9 mouse cellular contexts compared by ENCODE assay signal in the genomic region with DNA sequence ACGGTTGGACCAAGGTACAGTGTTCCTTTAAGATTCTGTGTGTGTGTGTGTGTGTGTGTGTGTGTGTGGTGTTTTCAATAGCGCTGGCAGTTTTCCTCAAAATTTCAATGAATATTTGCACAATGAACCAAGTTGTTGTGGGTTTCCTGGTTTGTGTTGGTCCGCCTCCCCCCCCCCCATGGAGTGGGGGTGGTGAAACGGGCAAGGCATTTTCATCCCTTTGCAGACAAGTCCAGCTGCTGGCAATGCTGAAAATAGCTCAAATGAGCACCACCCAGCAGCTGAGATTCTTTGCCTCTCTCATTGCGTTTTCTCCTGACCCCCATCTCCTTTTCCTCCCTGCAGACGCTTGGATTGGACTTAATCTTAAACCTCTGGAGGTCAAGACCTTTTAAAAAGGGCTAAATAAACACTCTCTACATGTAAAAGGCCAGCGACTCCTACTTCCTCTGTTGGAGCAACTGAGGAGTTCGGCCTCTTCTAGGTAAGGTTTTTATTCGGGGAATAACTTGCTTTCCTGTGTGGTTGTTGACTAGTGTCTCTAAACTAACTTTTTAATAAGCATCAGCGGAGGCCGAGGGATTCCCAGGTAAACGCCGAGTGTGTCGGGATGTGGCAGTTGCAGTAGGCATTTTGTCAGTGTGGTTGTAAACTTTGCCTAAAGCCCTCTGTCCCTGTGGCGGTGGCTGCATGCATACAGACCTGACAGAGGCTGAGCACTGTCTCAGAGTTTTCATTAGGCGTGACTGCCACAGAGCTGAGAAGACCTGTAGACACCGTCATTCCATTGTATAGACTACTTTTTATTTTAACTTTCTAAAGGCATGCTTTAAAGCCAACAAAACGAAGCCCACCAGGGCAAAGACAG.
A peak's percentile ranks its signal among the peaks of the same experiment; 100 is the strongest.
DNase-seq lines count a peak whose midpoint lies in the region; ATAC-seq and TF ChIP-seq lines count a peak whose summit lies in the region.
"Had no signal": no experiment of that assay in that cellular context is flagged by ENCODE, and none has a peak within 500 bp of the region (broad histone marks: within the 10 kb centered on the region; RNA-seq: fewer than 3 reads in every experiment).

No protein-coding gene starts in this region.

- no peaks in the 10 kb centered on the region for H3K27me3 ChIP-seq in hindbrain, embryonic 10.5 days (ENCODE audit: insufficient read depth, poor library complexity, severe bottlenecking)
- no peaks in the 10 kb centered on the region for H3K27me3 ChIP-seq in hindbrain, embryonic 16.5 days (replicated peaks; ENCODE audit: control insufficient read depth, insufficient read depth, low read length)
- H3K27me3 ChIP-seq in embryonic facial prominence, embryonic 12.5 days: no peaks in the 10 kb centered on the region
- H3K27me3 ChIP-seq in intestine, postnatal 0 days (replicated peaks; ENCODE audit: control insufficient read depth, insufficient read depth, low read length): no peaks in the 10 kb centered on the region
- H3K27me3 ChIP-seq in midbrain, embryonic 13.5 days: no peaks in the 10 kb centered on the region
- H3K27me3 ChIP-seq in forebrain, embryonic 13.5 days: no peaks in the 10 kb centered on the region
- H3K27me3 ChIP-seq: neural tube, embryonic 12.5 days had no signal

- TF ChIP-seq CTCF in intestine, postnatal 0 days (IDR thresholded peaks at IDR 0.05; ENCODE audit: low read depth): no peak

- peak overlapping the region; percentile 26; the same call in 1 of the 2 replicates for H3K27ac ChIP-seq in hindbrain, embryonic 10.5 days
- no peak overlapping the region for H3K27ac ChIP-seq in hindbrain, embryonic 16.5 days (ENCODE audit: low read depth, low read length)
- peak overlapping the region; percentile 50; the same call in 1 of the 2 replicates for H3K27ac ChIP-seq in embryonic facial prominence, embryonic 12.5 days
- peak overlapping the region; percentile 8; the same call in 1 of the 2 replicates for H3K27ac ChIP-seq in intestine, postnatal 0 days (ENCODE audit: low read depth, low read length)
- no peak overlapping the region for H3K27ac ChIP-seq in midbrain, embryonic 13.5 days
- H3K27ac ChIP-seq in forebrain, embryonic 13.5 days: no peak overlapping the region
- H3K27ac ChIP-seq: neural tube, embryonic 12.5 days had no signal

- no peak overlapping the region for H3K9ac ChIP-seq in hindbrain, embryonic 16.5 days (ENCODE audit: low read depth, low read length)
- no peak overlapping the region for H3K9ac ChIP-seq in embryonic facial prominence, embryonic 12.5 days
- H3K9ac ChIP-seq in intestine, postnatal 0 days (ENCODE audit: low read depth, low read length): 0 out of 2 replicates have a peak overlapping the region, but pooled peaks have one; percentile 1
- H3K9ac ChIP-seq in midbrain, embryonic 13.5 days (replicated peaks): 0 out of 2 replicates have a peak overlapping the region, but pooled peaks have one; percentile 16
- no peak overlapping the region for H3K9ac ChIP-seq in forebrain, embryonic 13.5 days
- H3K9ac ChIP-seq: neural tube, embryonic 12.5 days had no signal

- 32% methylated on average over 18 of the region's 18 CpGs for WGBS in hindbrain, embryonic 10.5 days
- 38% methylated on average over 18 of the region's 18 CpGs for WGBS in hindbrain, embryonic 16.5 days
- 18% methylated on average over 18 of the region's 18 CpGs for WGBS in embryonic facial prominence, embryonic 12.5 days
- WGBS in intestine, postnatal 0 days: 20% methylated on average over 18 of the region's 18 CpGs
- WGBS in midbrain, embryonic 13.5 days: 19% methylated on average over 18 of the region's 18 CpGs
- 38% methylated on average over 18 of the region's 18 CpGs for WGBS in forebrain, embryonic 13.5 days

- peak; percentile 23 for DNase-seq in hindbrain, embryonic 10.5 days (ENCODE audit: low spot score)
- no peak for DNase-seq in retina, embryonic 14.5 days (ENCODE audit: low spot score)
- DNase-seq in layer of hippocampus, adult 8-10 months (ENCODE audit: low spot score in 2 of 2): no peak

- ATAC-seq in hindbrain, embryonic 16.5 days: no peak; the same call in 1 of the 2 replicates
- ATAC-seq in embryonic facial prominence, embryonic 12.5 days (ENCODE audit: insufficient number of reproducible peaks, insufficient read depth, low FRiP score, low TSS enrichment): no peak
- no peak for ATAC-seq in intestine, postnatal 0 days
- ATAC-seq in midbrain, embryonic 13.5 days: no peak
- no peak for ATAC-seq in forebrain, embryonic 13.5 days

- no peak overlapping the region for H3K4me2 ChIP-seq in hindbrain, embryonic 16.5 days (ENCODE audit: low read length)
- H3K4me2 ChIP-seq in embryonic facial prominence, embryonic 12.5 days (replicated peaks): peak overlapping the region; percentile 29
- peak overlapping the region; percentile 55 for H3K4me2 ChIP-seq in intestine, postnatal 0 days (replicated peaks; ENCODE audit: low read depth)
- no peak overlapping the region for H3K4me2 ChIP-seq in midbrain, embryonic 13.5 days (replicated peaks)
- H3K4me2 ChIP-seq in forebrain, embryonic 13.5 days: no peak overlapping the region
- H3K4me2 ChIP-seq: neural tube, embryonic 12.5 days had no signal

- 0 out of 2 replicates have a peak, but pooled peaks cover 9% of the 10 kb centered on the region for H3K36me3 ChIP-seq in hindbrain, embryonic 10.5 days
- no peaks in the 10 kb centered on the region for H3K36me3 ChIP-seq in hindbrain, embryonic 16.5 days (ENCODE audit: control insufficient read depth, insufficient read depth, low read length)
- H3K36me3 ChIP-seq in embryonic facial prominence, embryonic 12.5 days: no peaks in the 10 kb centered on the region
- no peaks in the 10 kb centered on the region for H3K36me3 ChIP-seq in intestine, postnatal 0 days (ENCODE audit: control insufficient read depth, insufficient read depth)
- H3K36me3 ChIP-seq in midbrain, embryonic 13.5 days: peaks cover 10% of the 10 kb centered on the region; the same call in 1 of the 2 replicates
- peaks cover 11% of the 10 kb centered on the region; the same call in 1 of the 2 replicates for H3K36me3 ChIP-seq in forebrain, embryonic 13.5 days (ENCODE audit: poor library complexity, severe bottlenecking)

- H3K4me3 ChIP-seq in hindbrain, embryonic 10.5 days: no peak overlapping the region
- no peak overlapping the region; the same call in 1 of the 2 replicates for H3K4me3 ChIP-seq in hindbrain, embryonic 16.5 days (ENCODE audit: low read length)
- peak overlapping the region; percentile 9; the same call in 1 of the 2 replicates for H3K4me3 ChIP-seq in embryonic facial prominence, embryonic 12.5 days
- peak overlapping the region; percentile 9 for H3K4me3 ChIP-seq in intestine, postnatal 0 days (ENCODE audit: low read depth, low read length)
- no peak overlapping the region for H3K4me3 ChIP-seq in midbrain, embryonic 13.5 days (replicated peaks)
- no peak overlapping the region for H3K4me3 ChIP-seq in forebrain, embryonic 13.5 days
- H3K4me3 ChIP-seq: neural tube, embryonic 12.5 days had no signal

- H3K4me1 ChIP-seq in hindbrain, embryonic 10.5 days (replicated peaks): peaks cover 44% of the 10 kb centered on the region
- no peaks in the 10 kb centered on the region for H3K4me1 ChIP-seq in hindbrain, embryonic 16.5 days (ENCODE audit: control insufficient read depth, insufficient read depth, low read depth, low read length)
- H3K4me1 ChIP-seq in embryonic facial prominence, embryonic 12.5 days: peaks cover 9% of the 10 kb centered on the region
- peaks cover 8% of the 10 kb centered on the region; the same call in 1 of the 2 replicates for H3K4me1 ChIP-seq in intestine, postnatal 0 days (replicated peaks; ENCODE audit: control insufficient read depth, insufficient read depth, low read length)
- peaks cover 26% of the 10 kb centered on the region for H3K4me1 ChIP-seq in midbrain, embryonic 13.5 days (replicated peaks)
- H3K4me1 ChIP-seq in forebrain, embryonic 13.5 days: peaks cover 37% of the 10 kb centered on the region
- H3K4me1 ChIP-seq: neural tube, embryonic 12.5 days had no signal

- H3K9me3 ChIP-seq in hindbrain, embryonic 10.5 days: no peaks in the 10 kb centered on the region
- H3K9me3 ChIP-seq in hindbrain, embryonic 16.5 days (ENCODE audit: control insufficient read depth, low read length): no peaks in the 10 kb centered on the region
- no peaks in the 10 kb centered on the region for H3K9me3 ChIP-seq in embryonic facial prominence, embryonic 12.5 days
- no peaks in the 10 kb centered on the region for H3K9me3 ChIP-seq in intestine, postnatal 0 days (ENCODE audit: control insufficient read depth)
- no peaks in the 10 kb centered on the region for H3K9me3 ChIP-seq in midbrain, embryonic 13.5 days
- no peaks in the 10 kb centered on the region for H3K9me3 ChIP-seq in forebrain, embryonic 13.5 days (replicated peaks)
- H3K9me3 ChIP-seq: neural tube, embryonic 12.5 days had no signal

Comparison
In these comparisons a context has a peak if more than half of its experiments do, and no peak if none do; other contexts are left out.
1. H3K27ac ChIP-seq: peak in hindbrain, embryonic 10.5 days (single experiment), embryonic facial prominence, embryonic 12.5 days (single experiment) and intestine, postnatal 0 days (single experiment); none in hindbrain, embryonic 16.5 days (single experiment), midbrain, embryonic 13.5 days (single experiment) and forebrain, embryonic 13.5 days (single experiment).
2. H3K4me3 ChIP-seq: peak in embryonic facial prominence, embryonic 12.5 days (single experiment) and intestine, postnatal 0 days (single experiment); none in hindbrain, embryonic 10.5 days (single experiment), hindbrain, embryonic 16.5 days (single experiment), midbrain, embryonic 13.5 days (single experiment) and forebrain, embryonic 13.5 days (single experiment).
3. H3K4me2 ChIP-seq: peak in embryonic facial prominence, embryonic 12.5 days (single experiment) and intestine, postnatal 0 days (single experiment); none in hindbrain, embryonic 16.5 days (single experiment), midbrain, embryonic 13.5 days (single experiment) and forebrain, embryonic 13.5 days (single experiment).
4. H3K9ac ChIP-seq: peak in intestine, postnatal 0 days (single experiment) and midbrain, embryonic 13.5 days (single experiment); none in hindbrain, embryonic 16.5 days (single experiment), embryonic facial prominence, embryonic 12.5 days (single experiment) and forebrain, embryonic 13.5 days (single experiment).